Mouse (Mus musculus) liver, embryonic 12.5 days (tissue): ENCODE measurements around the gene Prl2b1. TPM values are rescaled to one million over a fixed set of nuclear protein-coding genes. Genes with fewer than 3 reads are reported as not detected.

Source experiments
- ATAC-seq: fragments of 200-750 bp; cut with Nextera tagmentation; 2 replicates; pipeline ENCODE4 v1.8.0; 2017; ENCODE audit warnings: moderate number of reproducible peaks, mild to moderate bottlenecking, moderate library complexity
- H3K27ac ChIP-seq: fragments of 300-500 bp; sonication (generic); 2 replicates; pipeline ENCODE4 v1.5.1; 2016; ENCODE audit warnings: mild to moderate bottlenecking
- H3K27me3 ChIP-seq: fragments of 300-500 bp; sonication (generic); replicated peaks from 2 replicates; pipeline ENCODE4 v1.6.1; 2016; ENCODE audit warnings: mild to moderate bottlenecking, moderate library complexity
- H3K36me3 ChIP-seq: fragments of 300-500 bp; sonication (generic); 2 replicates; pipeline ENCODE4 v1.6.1; 2016; ENCODE audit warnings: mild to moderate bottlenecking, moderate library complexity
- H3K4me1 ChIP-seq: fragments of 300-500 bp; sonication (generic); 2 replicates; pipeline ENCODE4 v1.6.1; 2016
- H3K4me2 ChIP-seq: fragments of 300-500 bp; sonication (generic); 2 replicates; pipeline ENCODE4 v1.6.1; 2016; ENCODE audit warnings: mild to moderate bottlenecking, moderate library complexity
- H3K4me3 ChIP-seq: fragments of 300-500 bp; sonication (generic); 2 replicates; pipeline ENCODE4 v1.5.1; 2016; ENCODE audit warnings: mild to moderate bottlenecking, moderate library complexity
- H3K9ac ChIP-seq: fragments of 300-500 bp; sonication (generic); 2 replicates; pipeline ENCODE4 v1.6.1; 2016; ENCODE audit warnings: mild to moderate bottlenecking, moderate library complexity
- H3K9me3 ChIP-seq: fragments of 300-500 bp; sonication (generic); replicated peaks from 2 replicates; pipeline ENCODE4 v1.6.1; 2016; ENCODE audit warnings: mild to moderate bottlenecking, moderate library complexity
- WGBS: fragments of 180-500 bp; shearing (Covaris S2); methylation state at CpG from one replicate; pipeline ENCODE4 v1.1.7; 2016; ENCODE audit not compliant: insufficient replicate concordance; 5-methylcytosine and 5-hydroxymethylcytosine counted together
- polyA plus RNA-seq: library from polyadenylated mRNA; unstranded; fragments of >200 nt; fragmentation: Nextera tagmentation; extraction: Ambion mirVana; gene quantifications from 2 replicates; pipeline ENCODE4 v1.2.1, GENCODE M21; 2016

Prl2b1 gene
- not detected in 2 replicates for polyA plus RNA-seq

DNA sequence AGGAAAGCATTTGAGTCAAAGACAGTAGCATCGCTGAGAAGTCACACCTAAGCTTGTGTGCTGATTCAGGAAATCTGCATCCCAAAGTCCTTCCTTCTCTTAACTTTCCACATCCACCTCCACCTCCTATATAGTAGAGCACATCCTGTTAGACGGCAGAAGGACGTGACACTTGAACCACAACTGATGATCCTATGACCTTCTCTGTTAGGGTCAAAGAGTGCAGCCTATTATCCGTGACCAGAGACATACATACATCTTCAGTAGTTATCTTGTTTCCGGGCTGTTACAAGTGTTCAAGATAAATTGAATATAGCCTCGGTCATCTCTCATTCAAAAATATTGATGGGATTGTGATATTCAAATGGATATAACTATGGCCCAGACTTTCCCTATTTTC, at the start of gene Prl2b1:
Prl2b1 (minus strand) TSS at position 101 of the 400 bp plus-strand sequence.
- no peaks in the 10 kb centered on the region for H3K9me3 ChIP-seq
- H3K27me3 ChIP-seq = no peaks in the 10 kb centered on the region
- no peak within 1 kb of the TSS for H3K4me2 ChIP-seq
- no peak within 1 kb of the TSS for H3K9ac ChIP-seq
- H3K4me1 ChIP-seq = no peaks in the 10 kb centered on the region
- WGBS = 69% methylated on average over 6 of the region's 6 CpGs
- H3K27ac ChIP-seq = no peak within 1 kb of the TSS
- H3K36me3 ChIP-seq = no peaks in the 10 kb centered on the region
- H3K4me3 ChIP-seq = no peak within 1 kb of the TSS
- no peak for ATAC-seq

- H3K4me1 ChIP-seq = no peaks in the 10 kb centered on the region
- no peak for ATAC-seq
- WGBS = 55% methylated on average over 3 of the region's 3 CpGs
- H3K27ac ChIP-seq = no peak within 1 kb of the TSS
- no peak within 1 kb of the TSS for H3K9ac ChIP-seq
- no peaks in the 10 kb centered on the region for H3K27me3 ChIP-seq
- H3K36me3 ChIP-seq = no peaks in the 10 kb centered on the region
- H3K4me2 ChIP-seq = no peak within 1 kb of the TSS
- no peaks in the 10 kb centered on the region for H3K9me3 ChIP-seq
- no peak within 1 kb of the TSS for H3K4me3 ChIP-seq
These were observed 47.9 kb upstream of the Prl2b1 start, which contains the start of gene Prl8a6 for GRCm38 (mm10) chr13:27438588-27438987. Prl8a6 (minus strand) TSS chr13:27438688.

DNA sequence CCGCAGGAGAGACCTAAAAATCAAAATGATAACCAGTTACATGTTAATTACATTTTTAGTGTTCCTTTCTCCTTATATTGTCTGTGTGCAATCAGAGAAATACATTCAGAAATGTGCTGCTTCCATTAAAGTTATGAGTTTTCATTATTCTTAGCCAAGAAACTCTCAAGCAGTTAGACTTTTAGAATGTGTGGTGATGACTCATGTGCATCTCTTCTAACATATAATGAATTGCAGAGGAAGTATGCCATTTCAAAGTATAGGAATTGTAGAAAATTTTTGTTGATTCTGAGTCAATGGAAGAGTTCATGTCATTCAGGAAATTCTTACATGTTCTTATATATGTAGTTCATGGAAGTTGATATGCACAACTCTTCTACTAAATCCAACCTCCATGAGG, 42.5 kb upstream of the Prl2b1 start:
- Histone ChIP-seq H3K4me1 (no peaks in the 10 kb centered on the region), H3K27me3 (no peaks in the 10 kb centered on the region), H3K4me3 (no peak overlapping the region), H3K36me3 (no peaks in the 10 kb centered on the region), H3K9ac (no peak overlapping the region), H3K4me2 (no peak overlapping the region), H3K9me3 (no peaks in the 10 kb centered on the region), H3K27ac (no peak overlapping the region)
- 60% methylated on average over 1 of the region's 1 CpGs for whole genome bisulfite sequencing
- no peak for ATAC-seq

DNA sequence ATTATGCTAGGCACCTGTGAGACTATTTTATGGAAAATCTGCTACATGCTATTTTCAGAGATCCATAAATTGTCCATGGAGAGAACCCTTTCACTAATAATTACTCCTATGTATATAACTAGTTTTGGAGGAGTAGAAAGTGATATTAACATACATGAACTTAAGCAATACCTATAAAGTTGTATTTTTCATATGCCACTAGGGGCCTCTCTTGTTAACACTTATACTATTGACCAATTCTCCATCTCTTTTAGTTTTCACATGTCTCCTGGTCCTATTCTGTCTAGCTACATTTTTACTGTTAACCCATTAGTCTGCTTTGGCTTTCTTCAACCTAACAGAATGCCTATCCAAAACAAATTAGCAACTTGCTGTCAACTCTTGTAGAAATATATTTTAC, 23.0 kb upstream of the Prl2b1 start:
- Histone ChIP-seq H3K27me3 (no peaks in the 10 kb centered on the region), H3K36me3 (no peaks in the 10 kb centered on the region), H3K27ac (no peak overlapping the region), H3K9ac (no peak overlapping the region), H3K4me3 (no peak overlapping the region), H3K9me3 (no peaks in the 10 kb centered on the region), H3K4me2 (no peak overlapping the region), H3K4me1 (no peaks in the 10 kb centered on the region)
- ATAC-seq = no peak

DNA sequence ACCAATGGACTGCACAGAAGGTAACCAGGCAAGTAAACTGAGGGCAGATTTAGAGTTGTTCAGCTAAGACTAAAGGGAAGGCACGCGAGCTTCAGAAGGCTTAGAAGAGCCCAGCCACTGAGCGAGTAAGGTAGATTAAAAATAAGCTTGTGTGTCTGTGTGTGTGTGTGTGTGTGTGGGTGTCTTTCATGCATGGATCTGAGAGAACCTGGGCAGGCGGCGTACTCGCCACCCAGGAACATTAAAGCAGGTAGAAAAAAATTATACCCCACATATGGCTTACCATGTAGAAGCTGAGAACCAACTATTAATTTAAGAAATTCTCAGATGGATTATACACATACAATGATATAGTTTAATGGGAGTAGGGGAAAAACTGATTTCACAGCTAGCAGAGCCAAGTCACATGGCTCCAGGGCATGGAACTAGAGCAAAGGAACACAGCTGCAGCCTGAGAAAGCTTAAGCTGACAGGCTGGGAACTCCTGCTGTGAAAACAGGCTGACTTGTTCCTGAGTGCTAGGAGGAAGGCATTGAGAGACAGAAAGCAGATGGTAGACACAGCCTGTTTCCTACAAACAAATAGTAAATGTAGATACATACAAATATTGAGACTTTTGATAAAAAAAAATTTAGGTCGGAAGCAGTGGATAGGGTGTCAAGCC, 8.5 kb upstream of the Prl2b1 start:
- ATAC-seq = no peak
- no peak overlapping the region for H3K4me3 ChIP-seq
- H3K9me3 ChIP-seq = no peaks in the 10 kb centered on the region
- H3K36me3 ChIP-seq = no peaks in the 10 kb centered on the region
- no peak overlapping the region for H3K27ac ChIP-seq
- H3K27me3 ChIP-seq = no peaks in the 10 kb centered on the region
- WGBS = 80% methylated on average over 7 of the region's 7 CpGs
- H3K9ac ChIP-seq = no peak overlapping the region
- H3K4me2 ChIP-seq = no peak overlapping the region
- H3K4me1 ChIP-seq = no peaks in the 10 kb centered on the region

DNA sequence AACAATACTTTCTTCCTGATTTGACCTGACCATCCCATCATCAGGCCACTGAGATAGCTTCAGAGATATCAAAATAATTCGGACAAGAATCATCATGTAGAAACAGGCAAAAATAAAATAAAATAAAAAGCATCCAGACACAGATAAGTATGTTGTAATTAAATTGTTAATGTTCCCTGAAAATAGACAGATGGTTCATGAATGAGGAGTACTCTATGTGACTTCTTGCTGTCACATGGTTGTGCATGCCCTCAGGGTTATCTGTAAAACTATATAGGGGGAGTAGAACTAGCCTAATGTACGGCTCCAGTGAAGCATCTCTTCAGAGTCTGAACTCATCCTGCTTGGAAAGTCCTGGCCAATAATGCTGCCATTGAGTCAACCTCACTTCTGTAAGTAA, 45.3 kb downstream of the Prl2b1 start, which contains the start of gene Prl8a2:
Prl8a2 (plus strand) TSS at position 301 of the 400 bp plus-strand sequence.
- 45% methylated on average over 2 of the region's 2 CpGs for WGBS

DNA sequence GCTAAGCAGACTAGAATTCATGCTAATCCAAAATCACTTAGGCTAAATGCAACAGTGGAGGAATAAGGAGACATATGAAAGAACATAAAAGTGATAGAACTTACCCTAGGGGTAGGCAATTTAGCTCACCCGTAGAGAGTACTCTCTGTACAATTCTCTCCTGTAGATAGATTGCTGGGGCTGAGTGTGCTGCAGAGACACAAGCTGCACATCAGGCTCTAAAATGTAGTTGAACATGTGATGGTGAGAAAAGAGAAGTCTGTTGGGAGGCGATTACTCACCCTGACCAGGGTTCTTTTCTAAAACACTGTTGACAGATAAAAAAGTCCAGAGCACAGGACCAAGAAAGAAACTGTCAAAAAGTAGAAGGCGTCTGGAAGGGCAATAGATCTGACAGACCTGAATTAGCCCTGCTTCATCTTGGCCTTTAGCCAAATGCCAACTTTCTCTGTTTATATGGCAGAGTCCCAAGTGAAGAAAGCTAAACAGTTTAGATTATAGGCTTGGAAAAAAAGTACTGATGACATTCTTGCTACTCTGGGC, 47.8 kb downstream of the Prl2b1 start:
- H3K9ac ChIP-seq = no peak overlapping the region
- no peak overlapping the region for H3K4me2 ChIP-seq
- no peaks in the 10 kb centered on the region for H3K9me3 ChIP-seq
- ATAC-seq = no peak
- no peak overlapping the region for H3K27ac ChIP-seq
- no peak overlapping the region for H3K4me3 ChIP-seq
- no peaks in the 10 kb centered on the region for H3K36me3 ChIP-seq
- 52% methylated on average over 3 of the region's 3 CpGs for WGBS
- no peaks in the 10 kb centered on the region for H3K4me1 ChIP-seq
- H3K27me3 ChIP-seq = no peaks in the 10 kb centered on the region

More for the DNA sequence above, 45.3 kb downstream of the Prl2b1 start, which contains the start of gene Prl8a2:
- Histone ChIP-seq H3K36me3 (no peaks in the 10 kb centered on the region), H3K27ac (no peak within 1 kb of the TSS), H3K9me3 (no peaks in the 10 kb centered on the region), H3K4me2 (no peak within 1 kb of the TSS), H3K9ac (no peak within 1 kb of the TSS), H3K4me1 (no peaks in the 10 kb centered on the region), H3K27me3 (no peaks in the 10 kb centered on the region), H3K4me3 (no peak within 1 kb of the TSS)
- no peak for ATAC-seq

DNA sequence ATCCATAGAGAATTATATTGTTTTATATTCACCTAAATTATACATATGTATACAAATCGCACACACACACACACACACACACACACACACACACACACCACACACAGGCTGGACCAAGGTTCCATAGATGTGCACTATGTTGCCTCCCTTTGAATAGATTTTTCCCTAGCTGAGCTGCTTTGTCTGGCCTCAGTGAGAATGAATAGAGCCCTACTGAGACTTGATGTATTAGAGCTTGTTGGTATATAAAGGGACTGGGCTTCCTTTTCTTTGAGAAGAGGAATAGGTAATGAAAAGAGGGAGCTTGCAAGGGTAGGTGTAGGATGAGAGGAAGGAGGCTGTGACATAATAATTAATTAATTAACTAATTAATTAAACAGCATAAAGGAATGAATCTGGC, 55.7 kb downstream of the Prl2b1 start:
- H3K27ac ChIP-seq = no peak overlapping the region
- WGBS = 72% methylated on average over 1 of the region's 1 CpGs
- ATAC-seq = no peak
- no peaks in the 10 kb centered on the region for H3K9me3 ChIP-seq
- no peaks in the 10 kb centered on the region for H3K36me3 ChIP-seq
- no peaks in the 10 kb centered on the region for H3K27me3 ChIP-seq
- no peak overlapping the region for H3K4me3 ChIP-seq
- no peak overlapping the region for H3K4me2 ChIP-seq
- H3K9ac ChIP-seq = no peak overlapping the region
- no peaks in the 10 kb centered on the region for H3K4me1 ChIP-seq

Other genes with a start within 250 kb of the Prl2b1 start
- not detected in 2 replicates for gene Prl3d3, start 234.1 kb downstream of the Prl2b1 start, polyA plus RNA-seq
- gene Prl3c1, start 194.2 kb downstream of the Prl2b1 start, polyA plus RNA-seq = not detected in 2 replicates
- gene Prl3b1, start 149.0 kb downstream of the Prl2b1 start, polyA plus RNA-seq = not detected in 2 replicates
- not detected in 2 replicates for gene Prl3a1, start 131.4 kb downstream of the Prl2b1 start, polyA plus RNA-seq
- not detected in 2 replicates for gene Prl6a1, start 78.2 kb downstream of the Prl2b1 start, polyA plus RNA-seq
- gene Prl8a2, start 45.2 kb downstream of the Prl2b1 start, polyA plus RNA-seq = not detected in 2 replicates
- gene Prl8a6, start 47.8 kb upstream of the Prl2b1 start, polyA plus RNA-seq = not detected in 2 replicates
- gene Prl8a8, start 122.4 kb upstream of the Prl2b1 start, polyA plus RNA-seq = not detected in 2 replicates
- gene Prl8a9, start 173.8 kb upstream of the Prl2b1 start, polyA plus RNA-seq = not detected in 2 replicates
- gene Prl8a1, start 191.3 kb upstream of the Prl2b1 start, polyA plus RNA-seq = not detected in 2 replicates
- gene Prl7b1, start 219.7 kb upstream of the Prl2b1 start, polyA plus RNA-seq = not detected in 2 replicates